Mouse (Mus musculus) gastrocnemius, adult 18-20 months (tissue): ENCODE results near the gene Klhl2. TPM values are rescaled to one million over a fixed set of nuclear protein-coding genes. Genes with fewer than 3 reads are reported as not detected.

Experiments
- DNase-seq: peaks from one replicate; pipeline ENCODE4 v3.0.0; 2021; ENCODE audit warnings: low spot score
- total RNA-seq, 2 experiments: library from RNA; stranded (reverse); gene quantifications; 2 replicates each; pipeline ENCODE4 v1.2.3; 2021

Klhl2 gene
- total RNA-seq, 2 experiments from 2014 or later, result 6.0 to 8.1 TPM

DNA sequence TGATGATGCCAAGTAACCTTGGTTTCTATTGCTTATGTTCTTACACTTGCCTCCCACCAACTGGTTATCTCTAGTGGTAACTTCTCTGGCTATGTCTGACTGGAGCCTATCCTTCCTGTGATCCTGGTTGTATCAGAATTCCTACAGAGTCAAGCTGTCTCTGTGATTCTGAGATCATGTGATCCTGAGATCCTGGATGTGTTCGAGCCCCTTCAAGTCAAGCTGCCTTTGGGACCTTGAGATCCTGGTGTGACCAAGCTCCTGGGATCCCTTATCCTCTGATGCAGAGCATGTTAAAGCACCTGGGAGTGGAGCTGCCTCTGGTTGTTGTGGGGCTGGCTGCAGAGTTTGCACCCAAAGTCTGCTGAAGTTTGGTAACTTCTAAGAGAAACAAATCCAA is 146.6 kb downstream of the Klhl2 start:
- no peak for DNase-seq

DNA sequence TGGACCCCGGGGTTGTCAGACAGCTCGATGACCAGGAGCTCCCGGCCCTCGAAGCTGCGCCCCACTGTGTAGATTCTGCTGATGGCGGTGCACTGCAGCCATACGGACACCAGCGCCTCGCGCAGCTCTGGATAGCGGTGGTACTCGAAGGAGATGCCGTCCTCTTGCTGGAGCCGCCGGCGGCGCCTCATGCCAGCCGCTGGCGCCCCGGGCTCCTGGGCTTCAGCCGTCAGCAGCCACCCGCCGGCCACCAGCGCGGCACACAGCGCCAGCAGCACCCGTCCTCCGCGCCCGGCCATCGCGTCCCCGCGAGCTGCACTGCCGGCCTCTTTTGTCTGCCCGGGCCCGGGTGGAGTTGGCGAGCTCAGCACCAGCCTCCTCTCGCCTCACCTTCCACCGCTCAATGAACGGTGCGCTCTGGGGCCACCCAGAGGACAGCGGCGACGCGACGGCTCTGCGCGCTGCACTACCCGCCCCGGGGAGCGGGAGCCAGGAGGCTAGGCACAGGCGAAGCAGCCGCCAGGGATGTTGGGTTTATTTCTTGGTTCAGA is 157.1 kb downstream of the Klhl2 start, which contains the start of gene Cpe:
Gene Cpe, minus strand, starts transcription at position 404 of the 551 bp plus-strand sequence.
- peak; percentile 80 for DNase-seq

DNA sequence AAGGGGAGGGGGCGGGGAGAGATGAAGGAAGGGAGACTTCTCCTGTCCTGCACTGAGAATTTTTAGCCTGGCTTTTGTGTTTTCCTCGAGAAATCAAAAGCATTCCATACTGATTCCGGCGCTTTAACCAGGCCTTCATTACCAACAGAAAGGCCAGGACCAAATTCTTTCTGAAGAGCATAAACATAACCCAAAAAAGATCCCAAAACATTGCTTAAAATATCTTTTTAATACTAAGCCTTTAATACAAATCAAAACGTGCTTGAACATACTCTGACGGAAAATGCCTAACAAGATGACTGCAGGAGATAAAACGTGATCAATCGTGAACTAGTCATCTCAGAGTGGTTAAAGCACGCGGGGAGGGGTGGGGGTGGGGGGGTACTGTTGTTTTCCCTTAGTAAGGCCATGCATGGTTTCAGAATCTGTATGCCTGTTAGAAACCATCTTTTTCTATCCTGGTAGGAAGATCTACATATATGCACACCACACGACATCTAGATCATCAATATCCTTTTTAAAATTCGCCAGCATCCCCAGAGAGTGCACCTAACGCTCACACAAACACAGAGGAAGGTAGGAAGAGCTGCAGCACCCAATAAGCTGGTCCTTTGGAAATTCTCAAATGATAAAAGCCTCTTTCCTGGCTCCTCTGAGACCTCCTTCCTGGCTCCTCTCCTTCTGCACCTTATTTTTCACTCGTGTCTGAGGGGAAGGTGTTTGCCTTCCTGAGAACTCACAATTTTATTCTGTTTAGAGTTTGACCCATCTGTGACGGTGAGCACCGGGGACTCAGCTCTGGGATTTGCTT is 158.0 kb downstream of the Klhl2 start:
- DNase-seq, result no peak

DNA sequence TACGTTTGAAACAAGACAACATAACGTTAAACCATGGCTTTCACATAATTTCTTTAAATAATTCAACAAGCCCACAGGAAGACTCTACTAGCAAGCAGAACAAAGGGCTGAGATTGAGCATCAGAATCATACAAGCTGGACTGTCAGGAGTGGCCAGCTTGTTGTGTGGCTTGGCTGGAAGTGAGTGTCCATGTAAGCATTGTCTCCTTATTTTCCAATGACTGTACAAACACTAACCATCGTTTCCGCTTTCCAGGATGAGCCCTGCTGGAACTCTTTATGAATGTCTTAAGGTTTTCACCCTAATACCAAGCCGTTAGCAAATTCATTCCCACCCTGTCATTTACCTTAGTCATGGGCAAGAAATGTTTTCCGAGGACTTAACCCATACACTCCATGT is 159.0 kb downstream of the Klhl2 start:
- no peak for DNase-seq

DNA sequence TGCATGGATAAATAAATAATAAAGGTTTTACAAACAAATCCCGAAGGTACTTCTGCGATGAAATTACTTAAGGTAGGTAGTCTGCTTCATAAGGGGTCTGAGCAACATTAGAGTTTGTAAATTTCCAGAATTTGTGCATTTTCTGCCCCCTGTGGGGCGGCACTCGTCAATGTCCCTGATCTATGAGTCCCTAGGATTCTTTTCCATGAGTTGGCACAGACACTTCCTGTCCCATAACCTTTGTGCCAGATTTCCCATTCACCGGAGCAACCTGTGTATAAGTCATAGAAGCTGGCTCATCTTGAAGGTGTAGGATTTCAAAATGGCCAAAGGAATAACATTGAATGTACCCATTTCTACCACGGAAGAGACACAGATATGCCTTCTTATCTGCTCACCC is 159.5 kb downstream of the Klhl2 start:
- DNase-seq, result no peak

Other genes with a start within 250 kb of the Klhl2 start
- gene Cpe, start 157.0 kb downstream of the Klhl2 start, total RNA-seq, result 100 to 1,000 TPM; 215 to 272 TPM
- gene Msmo1, start 116.2 kb downstream of the Klhl2 start, total RNA-seq, result 1 to 10 TPM; 2.9 to 4.9 TPM
- 10 to 100 TPM; 21.8 TPM for gene Tmem192, start 97.2 kb upstream of the Klhl2 start, total RNA-seq
- not detected for gene Trim75, start 137.8 kb upstream of the Klhl2 start, total RNA-seq
- gene Trim61, start 168.5 kb upstream of the Klhl2 start, total RNA-seq, result not detected
- not detected for gene Trim60, start 168.6 kb upstream of the Klhl2 start, total RNA-seq
- gene Apela, start 187.3 kb upstream of the Klhl2 start, total RNA-seq, result not detected
- gene Gm10663, start 225.0 kb upstream of the Klhl2 start, total RNA-seq, result not detected